Mouse (Mus musculus) ES-CJ7 (cell line): ENCODE data around the gene Egln2.

ENCODE experiments used
- DNase-seq: peaks from one replicate; pipeline ENCODE4 v3.0.0; 2011; ENCODE audit warnings: low read depth, low spot score

The Egln2 gene

GRCm38 (mm10) chr7:27166614-27167474, at the start of gene Egln2:
Egln2 (minus strand) TSS chr7:27166802.
- peak; percentile 95 for DNase-seq

DNA sequence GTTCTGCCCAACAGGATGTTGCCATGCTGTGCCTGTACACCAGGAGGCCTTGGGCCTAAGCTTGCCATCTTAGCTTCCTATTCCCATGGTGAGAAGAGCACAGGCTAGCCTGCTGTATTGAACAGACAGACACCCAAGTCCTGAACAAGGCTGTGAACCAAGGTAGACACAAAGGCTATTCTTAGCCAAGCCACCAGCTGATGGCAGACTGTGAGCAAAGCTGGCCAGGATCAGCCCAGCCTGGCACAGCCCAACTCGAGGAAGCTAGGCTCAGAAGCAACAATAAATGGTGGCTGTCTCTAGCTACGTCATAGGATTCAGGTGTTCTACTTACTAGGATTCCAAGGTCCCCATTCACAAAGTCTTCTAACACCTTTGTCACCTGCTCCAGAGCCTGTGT, 46.0 kb upstream of the Egln2 start:
- no peak for DNase-seq

- no peak for DNase-seq
These were observed 37.3 kb upstream of the Egln2 start for GRCm38 (mm10) chr7:27203730-27204449.

GRCm38 (mm10) chr7:27198779-27199178, 32.2 kb upstream of the Egln2 start:
- DNase-seq, result peak; percentile 39

DNA sequence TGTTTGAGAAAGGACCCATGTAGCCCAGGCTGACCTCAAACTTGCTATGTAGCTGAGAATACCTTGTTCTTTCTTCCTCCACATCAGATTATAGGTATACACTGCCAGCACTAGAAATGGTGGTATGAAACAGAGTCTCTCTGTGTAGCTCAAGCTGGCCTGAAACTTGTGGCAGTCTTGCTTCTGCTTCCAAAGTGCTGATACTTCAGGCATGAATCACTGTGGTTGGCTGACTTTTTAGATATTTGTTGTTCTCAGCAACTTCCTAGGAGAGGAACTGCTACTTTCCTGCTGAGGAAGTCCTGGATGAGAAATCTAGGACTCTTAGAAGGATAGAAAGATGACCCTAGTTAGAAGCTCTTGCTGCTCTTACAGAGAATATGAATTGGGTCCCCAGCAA, 31.8 kb upstream of the Egln2 start:
- no peak for DNase-seq

- DNase-seq, result no peak
These were observed 31.0 kb upstream of the Egln2 start for GRCm38 (mm10) chr7:27197634-27198033.

- DNase-seq, result no peak
These were observed 30.5 kb upstream of the Egln2 start for GRCm38 (mm10) chr7:27197136-27197535.

DNA sequence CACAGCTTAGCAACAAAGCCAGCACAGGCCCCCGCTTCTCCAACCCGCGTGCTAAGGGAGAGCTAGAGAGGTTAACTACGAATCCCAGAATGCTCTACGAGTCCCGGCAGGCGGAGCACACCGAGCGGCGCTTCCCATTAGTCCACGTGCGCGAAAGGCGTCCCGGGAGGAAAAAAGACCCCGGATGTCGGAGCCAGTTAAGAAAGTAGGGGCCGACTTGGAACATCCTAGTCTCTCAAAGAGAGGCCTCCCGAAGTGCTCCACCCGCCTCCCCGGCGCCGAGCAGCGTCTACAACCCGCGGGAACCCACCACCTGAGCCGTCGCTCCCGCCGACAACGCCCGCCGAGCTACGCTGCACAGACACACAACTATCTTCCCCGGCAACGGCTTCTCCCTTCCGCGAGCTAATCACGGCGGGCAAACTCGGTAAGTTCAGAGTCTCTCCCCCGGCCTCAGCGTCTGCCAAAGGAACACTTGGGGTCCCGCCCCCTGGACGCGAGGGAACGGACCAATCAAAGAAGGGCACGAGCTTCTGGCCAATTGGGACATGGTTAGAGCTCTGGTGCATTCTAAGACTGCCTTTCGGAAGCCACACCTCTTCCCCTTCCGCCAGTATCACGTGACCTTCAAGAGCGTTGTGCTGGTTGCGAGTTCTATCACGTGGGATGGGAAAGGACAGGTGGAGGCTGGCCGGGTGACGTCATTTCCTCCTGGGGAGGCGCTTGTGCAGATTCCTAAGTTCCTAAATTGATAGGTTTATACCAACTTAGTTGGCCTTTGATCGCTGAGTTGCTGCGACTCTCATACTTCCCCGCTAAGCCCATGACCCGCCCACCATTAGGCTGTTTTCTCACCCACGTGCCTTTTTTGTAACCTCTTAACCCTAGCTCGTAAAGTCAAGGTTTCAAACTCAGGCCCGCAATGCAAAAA, 29.3 kb upstream of the Egln2 start, which contains the start of the genes BC024978 and Snrpa:
TSS of gene BC024978 (plus strand) at position 101 of the 931 bp plus-strand sequence.
TSS of gene Snrpa (minus strand) at position 591 of the 931 bp plus-strand sequence.
- peak; percentile 100 for DNase-seq

DNA sequence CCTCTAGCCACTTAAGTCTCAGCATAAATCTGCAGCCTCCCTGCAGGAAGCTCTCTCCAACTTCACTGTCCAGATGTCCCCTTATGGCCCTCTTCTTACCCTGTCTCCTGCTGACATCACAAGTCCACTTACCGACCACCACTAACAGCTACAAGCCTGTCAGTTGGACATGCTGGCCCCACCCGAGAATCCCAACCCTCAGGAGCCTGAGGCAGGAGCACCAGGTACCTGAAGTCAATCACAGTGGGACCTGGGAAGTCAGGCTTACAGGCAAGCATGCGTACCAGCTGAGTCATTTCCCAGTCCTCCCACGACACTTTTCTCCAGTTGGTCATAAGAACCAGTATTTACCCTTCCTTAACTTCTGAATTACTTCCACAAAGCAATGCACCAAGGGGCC, 27.1 kb upstream of the Egln2 start:
- no peak for DNase-seq

- no peak for DNase-seq
These were observed 25.8 kb upstream of the Egln2 start for GRCm38 (mm10) chr7:27192434-27192833.

DNA sequence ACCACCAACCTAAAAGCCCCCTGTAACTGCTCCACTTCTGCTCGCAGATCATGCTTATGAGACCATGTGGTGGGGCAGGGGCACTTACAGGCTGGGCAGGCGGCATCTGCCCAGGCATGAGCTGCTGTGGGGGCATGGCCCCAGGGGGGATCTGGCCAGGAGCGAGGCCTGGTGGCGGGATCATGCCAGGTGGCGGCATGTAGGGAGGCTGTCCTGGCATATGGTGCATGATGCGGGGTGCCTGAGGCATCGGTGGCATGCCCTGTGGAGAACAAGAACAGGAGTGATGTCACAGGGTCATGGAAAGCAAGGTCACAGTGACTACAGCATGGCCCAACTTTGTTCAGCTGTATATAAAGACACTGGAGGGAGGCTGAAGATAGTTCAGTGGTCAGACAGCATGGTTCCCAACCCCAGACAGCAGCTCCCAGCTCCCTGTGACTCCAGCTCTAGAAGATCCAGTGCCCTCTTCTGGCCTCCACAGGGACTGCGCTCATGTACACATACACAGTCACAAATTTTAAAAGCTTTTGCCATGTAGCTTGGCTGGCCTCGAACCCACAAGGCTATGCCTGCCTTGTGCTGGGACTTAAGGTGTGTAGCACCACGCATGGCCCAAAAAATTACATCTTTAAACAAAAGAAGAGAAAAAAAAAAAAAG, 22.8 kb upstream of the Egln2 start:
- DNase-seq, result peak; percentile 79

GRCm38 (mm10) chr7:27185986-27186385, 19.4 kb upstream of the Egln2 start:
- no peak for DNase-seq

GRCm38 (mm10) chr7:27184964-27185363, 18.4 kb upstream of the Egln2 start:
- DNase-seq, result peak; percentile 90

- DNase-seq, result no peak
These were observed 15.9 kb upstream of the Egln2 start for GRCm38 (mm10) chr7:27182498-27182897.

DNA sequence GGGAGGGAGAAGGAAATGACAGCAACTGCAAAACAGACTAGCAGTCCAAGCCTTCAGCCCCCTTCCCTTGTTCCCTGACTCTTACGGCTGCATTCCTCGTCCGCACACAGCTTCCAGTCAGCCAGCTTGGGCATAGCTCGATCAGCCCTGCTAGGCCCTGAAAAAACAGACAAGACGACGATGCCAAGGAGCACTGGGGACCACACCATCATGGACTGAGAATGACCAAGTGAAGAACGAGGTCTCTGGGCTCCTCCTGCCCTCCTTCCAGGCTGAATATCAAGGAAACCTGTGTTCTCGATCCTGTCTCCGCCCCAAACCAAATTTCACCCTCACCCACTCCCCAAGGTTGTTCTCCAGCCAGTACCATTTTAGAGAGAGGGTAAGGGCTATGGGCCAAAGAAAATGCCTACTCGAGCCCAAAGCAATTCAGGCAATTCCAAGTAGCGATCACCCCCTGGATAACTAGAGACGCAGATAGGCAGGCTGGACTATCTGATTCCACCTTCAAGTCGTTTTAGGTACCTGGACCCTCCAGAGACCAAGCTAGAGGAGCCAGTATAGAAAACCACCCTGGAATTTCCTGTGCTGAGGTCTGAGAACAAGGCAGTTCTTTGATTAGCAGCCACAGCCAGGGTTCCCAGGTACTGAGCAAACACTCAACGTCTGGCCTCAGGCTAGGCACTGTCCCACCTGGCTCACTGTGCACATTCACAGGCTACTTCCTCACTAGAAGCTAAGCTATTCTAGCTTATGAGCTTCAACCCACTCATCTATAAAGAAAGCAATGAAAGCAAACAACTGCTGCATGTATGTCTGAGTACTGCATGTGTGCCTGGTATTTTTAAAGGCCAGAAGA, 14.5 kb upstream of the Egln2 start, which contains the start of the genes Gm21983 and Mia:
TSS of gene Gm21983 (minus strand) at position 250 of the 859 bp plus-strand sequence.
TSS of gene Mia (minus strand) at position 321 of the 859 bp plus-strand sequence.
- peak; percentile 59 for DNase-seq

DNA sequence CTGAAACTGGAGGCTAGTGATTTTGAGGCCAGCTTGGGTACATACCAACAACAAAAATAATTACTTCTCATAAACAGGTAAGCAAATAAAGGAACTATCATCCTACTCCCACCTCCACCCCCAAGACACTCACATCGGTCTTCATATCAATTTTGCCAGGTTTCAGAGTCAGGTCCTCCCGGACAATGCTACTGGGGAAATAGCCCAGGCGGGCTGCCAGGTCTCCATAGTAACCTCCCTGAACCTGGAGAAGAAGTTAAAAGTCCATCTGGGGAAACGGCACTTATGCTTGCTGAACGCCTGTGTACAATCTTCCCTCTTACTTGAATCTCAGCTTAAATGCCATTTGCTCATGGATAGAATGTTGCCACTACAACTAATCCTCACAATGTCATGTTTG, 13.4 kb upstream of the Egln2 start:
- DNase-seq, result no peak

DNA sequence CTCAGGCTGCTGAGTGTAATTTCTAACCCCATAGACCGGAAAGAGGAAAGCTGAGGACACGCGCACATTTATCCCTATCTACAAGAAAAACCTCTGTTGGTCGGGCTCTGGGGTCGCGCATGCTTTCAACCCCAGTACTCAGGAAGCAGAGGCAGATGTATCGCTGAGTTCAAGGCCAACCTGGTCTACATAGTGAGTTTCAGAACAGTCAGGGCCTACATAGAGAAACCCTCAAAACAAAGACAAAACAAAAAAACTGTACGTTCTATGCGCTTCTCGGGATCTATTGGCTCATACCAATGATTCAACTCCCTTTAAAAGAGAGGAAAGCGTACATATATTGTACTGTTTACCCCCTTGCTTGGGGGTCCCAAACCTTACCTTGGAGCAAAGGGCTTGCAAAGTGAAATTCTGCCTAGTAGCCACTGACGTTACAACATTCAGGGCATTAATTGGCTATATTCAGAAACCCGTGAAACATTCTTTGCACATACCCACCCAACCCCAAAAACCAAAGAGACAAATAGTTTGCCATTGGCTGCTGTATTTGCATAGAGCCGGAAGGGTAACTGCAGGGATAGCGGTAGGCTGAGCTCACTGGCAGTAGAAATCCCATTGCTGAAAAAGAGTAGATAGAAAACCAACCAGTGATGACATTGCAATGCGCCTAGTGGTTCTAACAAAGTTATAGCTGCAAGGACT, 12.8 kb upstream of the Egln2 start:
- DNase-seq, result no peak

DNA sequence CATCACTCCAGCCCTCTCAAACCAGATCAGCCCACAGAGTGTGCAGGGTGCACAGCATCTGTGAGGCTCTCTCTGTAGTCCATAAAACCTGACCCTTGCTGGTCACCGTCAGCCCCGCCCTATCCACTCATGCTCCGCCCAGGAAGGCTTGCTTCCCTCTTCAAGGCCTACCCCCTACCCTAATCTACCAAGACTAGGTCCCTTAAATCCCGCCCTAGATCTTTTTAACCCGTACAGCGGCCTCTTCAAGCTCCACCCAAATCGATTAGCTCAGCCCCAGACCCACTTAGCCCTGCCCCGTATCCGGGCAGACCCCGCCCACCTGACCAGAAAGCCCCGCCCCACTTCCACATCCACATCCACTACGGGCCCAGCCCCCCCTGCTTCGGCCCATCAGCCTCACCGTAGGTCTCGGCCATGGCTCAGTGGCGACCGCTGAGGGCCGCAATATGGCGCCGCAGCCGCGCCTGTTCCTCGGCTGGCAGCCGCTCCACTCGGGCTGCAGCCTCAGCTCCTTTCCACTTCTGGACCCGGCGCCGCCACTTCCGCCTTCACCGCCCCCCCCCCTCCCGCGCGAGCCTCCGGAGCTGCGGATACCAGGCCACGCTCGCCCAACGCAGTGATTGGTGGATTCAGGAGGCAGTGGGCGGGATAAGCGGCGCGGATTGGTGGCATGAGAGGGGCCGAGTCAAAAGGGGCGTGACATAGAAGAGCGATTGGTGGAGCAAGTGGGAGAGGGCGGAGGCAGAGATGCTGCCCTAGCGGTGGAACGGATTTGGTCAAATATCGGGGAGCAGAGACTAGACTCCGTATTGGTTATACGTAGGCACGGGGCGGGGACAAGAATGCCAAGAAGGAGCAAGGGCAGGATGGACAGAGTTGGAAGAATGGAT, 12.0 kb upstream of the Egln2 start, which contains the start of gene Rab4b:
TSS of gene Rab4b (minus strand) at position 573 of the 893 bp plus-strand sequence.
- peak; percentile 100 for DNase-seq
